Mouse (Mus musculus): ENCODE data around the gene Zfp280c. TPM values are rescaled to one million over a fixed set of nuclear protein-coding genes. Genes with fewer than 3 reads are reported as not detected.
A peak's percentile ranks its signal among the peaks of the same experiment; 100 is the strongest.

The Zfp280c gene
- 9.2 and 9.3 TPM in 2 replicates for polyA plus RNA-seq (2015; fragmentation: Nextera tagmentation; extraction: Ambion mirVana)

- 25% methylated on average over 44 of the region's 45 CpGs for WGBS
- Histone ChIP-seq H3K9me3 (no peaks in the 10 kb centered on the region), H3K4me2 (peak within 1 kb of the TSS; percentile 50), H3K9ac (peak within 1 kb of the TSS; percentile 73), H3K4me3 (peak within 1 kb of the TSS; percentile 72), H3K4me1 (peaks cover 5% of the 10 kb centered on the region; the same call in 1 of the 2 replicates), H3K27me3 (replicated peaks) (no peaks in the 10 kb centered on the region), H3K27ac (peak within 1 kb of the TSS; percentile 90), H3K36me3 (replicated peaks) (0 out of 2 replicates have a peak, but pooled peaks cover 5% of the 10 kb centered on the region)
- peak; percentile 96 for ATAC-seq (replicated peaks)
These were observed at the start of gene Zfp280c for GRCm38 (mm10) chrX:48594099-48594760. TSS of gene Zfp280c (minus strand) at chrX:48594504.

DNA sequence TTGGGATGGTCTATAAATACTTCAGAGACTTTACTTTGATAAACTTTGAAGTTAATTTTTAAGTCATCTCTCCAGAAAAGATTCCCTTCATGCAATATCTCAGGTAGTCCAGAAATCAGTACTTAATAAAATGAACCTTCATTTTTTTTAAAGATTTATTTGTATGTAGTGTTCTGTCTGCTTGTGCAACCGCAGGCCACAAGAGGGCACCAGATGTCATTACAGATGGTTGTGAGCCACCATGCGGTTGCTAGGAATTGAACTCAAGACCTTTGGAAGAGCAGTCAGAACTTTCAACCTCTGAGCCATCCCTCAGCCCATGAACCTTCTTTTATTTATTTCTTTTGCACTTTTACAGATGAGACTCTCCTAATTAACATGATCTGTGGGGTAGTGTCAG lies 42.7 kb upstream of the Zfp280c start:
- 0 out of 2 replicates have a peak, but pooled peaks cover 3% of the 10 kb centered on the region for H3K36me3 ChIP-seq (replicated peaks)
- no peak overlapping the region for H3K27ac ChIP-seq
- H3K9ac ChIP-seq: no peak overlapping the region
- 63% methylated on average over 2 of the region's 2 CpGs for WGBS
- no peak for ATAC-seq (replicated peaks)
- no peak overlapping the region for H3K4me3 ChIP-seq
- H3K9me3 ChIP-seq: no peaks in the 10 kb centered on the region
- H3K4me1 ChIP-seq: no peaks in the 10 kb centered on the region
- no peaks in the 10 kb centered on the region for H3K27me3 ChIP-seq (replicated peaks)
- no peak overlapping the region for H3K4me2 ChIP-seq

GRCm38 (mm10) chrX:48624054-48624420 lies 29.7 kb upstream of the Zfp280c start:
- ATAC-seq (replicated peaks): no peak; the same call in 1 of the 2 replicates

DNA sequence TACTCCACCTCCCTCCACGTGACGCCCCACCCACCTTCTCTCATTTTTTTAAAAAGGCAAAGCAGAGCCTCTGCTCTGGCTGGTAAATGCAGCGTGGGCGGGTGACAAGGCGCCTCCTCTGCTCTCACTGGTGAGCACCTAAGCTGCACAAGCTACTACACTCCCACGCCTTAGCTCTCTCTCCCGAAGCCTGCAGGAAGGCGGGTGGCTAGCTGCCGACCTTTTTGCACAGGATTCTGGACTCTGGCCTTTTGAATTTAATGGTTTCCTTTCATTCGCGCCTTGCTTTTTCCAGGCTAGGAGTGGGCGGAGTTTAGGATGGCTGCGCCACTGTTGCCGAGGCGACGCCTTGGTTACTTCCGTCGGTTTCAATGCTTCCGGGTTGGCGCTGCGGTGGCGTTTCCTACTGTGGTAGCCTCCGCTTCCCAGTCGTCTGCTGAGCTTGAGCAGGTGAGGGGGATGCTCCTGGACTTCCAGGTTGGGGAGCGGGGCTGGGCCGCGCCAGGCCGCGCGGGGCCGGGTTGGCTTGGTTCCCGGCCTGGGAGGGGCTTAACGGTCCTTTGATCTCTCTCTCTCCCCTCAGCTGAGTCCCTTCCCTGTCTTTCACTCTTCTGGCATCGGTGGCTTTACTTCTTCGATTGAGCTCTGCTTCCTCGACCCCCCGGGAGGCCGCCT lies 29.2 kb upstream of the Zfp280c start, which contains the start of gene Slc25a14:
Gene Slc25a14 (plus strand): TSS at position 35 of the 675 bp plus-strand sequence.
- 22% methylated on average over 38 of the region's 38 CpGs for WGBS
- H3K36me3 ChIP-seq (replicated peaks): no peaks in the 10 kb centered on the region
- peak within 1 kb of the TSS; percentile 54 for H3K4me2 ChIP-seq
- H3K4me1 ChIP-seq: 0 out of 2 replicates have a peak, but pooled peaks cover 3% of the 10 kb centered on the region
- peak within 1 kb of the TSS; percentile 89 for H3K27ac ChIP-seq
- no peaks in the 10 kb centered on the region for H3K9me3 ChIP-seq
- peak within 1 kb of the TSS; percentile 64 for H3K4me3 ChIP-seq
- H3K27me3 ChIP-seq (replicated peaks): no peaks in the 10 kb centered on the region
- H3K9ac ChIP-seq: peak within 1 kb of the TSS; percentile 61
- ATAC-seq (replicated peaks): peak; percentile 98

More at GRCm38 (mm10) chrX:48624054-48624420, 29.7 kb upstream of the Zfp280c start:
- Histone ChIP-seq H3K36me3 (replicated peaks) (no peaks in the 10 kb centered on the region), H3K4me3 (peak overlapping the region; percentile 64), H3K27ac (peak overlapping the region; percentile 89), H3K27me3 (replicated peaks) (no peaks in the 10 kb centered on the region), H3K9me3 (no peaks in the 10 kb centered on the region), H3K9ac (peak overlapping the region; percentile 61), H3K4me1 (0 out of 2 replicates have a peak, but pooled peaks cover 3% of the 10 kb centered on the region), H3K4me2 (peak overlapping the region; percentile 54)
- 32% methylated on average over 9 of the region's 9 CpGs for WGBS

DNA sequence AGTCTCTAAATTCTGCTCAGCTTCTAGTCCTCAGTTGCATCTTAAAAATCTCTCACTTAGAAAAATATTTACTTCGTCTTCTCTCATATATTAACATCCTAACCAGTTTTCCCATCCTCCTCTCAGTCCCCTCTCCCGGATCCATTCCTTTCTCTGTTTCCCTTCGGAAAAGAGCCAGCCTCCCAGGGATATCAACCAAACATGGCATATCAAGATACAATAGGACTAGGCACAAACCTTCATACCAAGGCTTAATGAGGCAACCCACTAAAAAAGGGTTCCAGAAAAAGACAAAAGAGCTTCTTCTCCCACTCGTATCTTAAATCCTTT lies 28.7 kb upstream of the Zfp280c start:
- no peaks in the 10 kb centered on the region for H3K27me3 ChIP-seq (replicated peaks)
- H3K4me2 ChIP-seq: peak overlapping the region; percentile 54
- ATAC-seq (replicated peaks): no peak
- peak overlapping the region; percentile 61 for H3K9ac ChIP-seq
- H3K9me3 ChIP-seq: no peaks in the 10 kb centered on the region
- peak overlapping the region; percentile 64 for H3K4me3 ChIP-seq
- 21% methylated on average over 4 of the region's 4 CpGs for WGBS
- peak overlapping the region; percentile 89 for H3K27ac ChIP-seq
- no peaks in the 10 kb centered on the region for H3K36me3 ChIP-seq (replicated peaks)
- H3K4me1 ChIP-seq: 0 out of 2 replicates have a peak, but pooled peaks cover 3% of the 10 kb centered on the region

DNA sequence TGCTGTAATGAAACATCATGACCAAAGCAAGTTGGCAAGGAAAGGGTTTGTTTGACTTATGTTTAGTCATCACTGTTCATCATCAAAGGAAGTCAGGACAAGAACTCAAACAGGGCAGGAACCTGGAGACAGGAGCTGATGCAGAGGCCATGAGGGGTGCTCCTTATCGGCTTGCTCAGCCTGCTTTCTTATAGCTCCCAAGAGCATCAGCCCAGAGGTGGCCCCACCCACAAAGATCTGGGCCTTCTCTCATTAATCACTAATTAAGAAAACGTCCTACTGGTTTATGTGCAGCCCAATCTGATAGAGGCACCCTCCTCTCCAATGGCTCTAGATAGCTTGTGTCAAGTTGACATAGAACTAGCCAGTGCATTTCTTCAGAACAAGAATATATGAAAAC lies 10.6 kb upstream of the Zfp280c start:
- H3K4me1 ChIP-seq: no peaks in the 10 kb centered on the region
- no peak overlapping the region for H3K4me3 ChIP-seq
- H3K27me3 ChIP-seq (replicated peaks): no peaks in the 10 kb centered on the region
- no peaks in the 10 kb centered on the region for H3K9me3 ChIP-seq
- no peak for ATAC-seq (replicated peaks)
- 61% methylated on average over 2 of the region's 2 CpGs for WGBS
- H3K4me2 ChIP-seq: no peak overlapping the region
- H3K27ac ChIP-seq: no peak overlapping the region
- H3K36me3 ChIP-seq (replicated peaks): no peaks in the 10 kb centered on the region
- H3K9ac ChIP-seq: no peak overlapping the region

GRCm38 (mm10) chrX:48596906-48597305 lies 2.6 kb upstream of the Zfp280c start:
- Histone ChIP-seq H3K4me3 (no peak overlapping the region), H3K27ac (no peak overlapping the region), H3K36me3 (replicated peaks) (no peaks in the 10 kb centered on the region), H3K27me3 (replicated peaks) (no peaks in the 10 kb centered on the region), H3K4me1 (peaks cover 5% of the 10 kb centered on the region; the same call in 1 of the 2 replicates), H3K9ac (no peak overlapping the region), H3K9me3 (no peaks in the 10 kb centered on the region), H3K4me2 (no peak overlapping the region)
- 89% methylated on average over 5 of the region's 5 CpGs for WGBS
- ATAC-seq (replicated peaks): no peak

- 80% methylated on average over 9 of the region's 9 CpGs for WGBS
- Histone ChIP-seq H3K9ac (no peak overlapping the region), H3K4me3 (no peak overlapping the region), H3K36me3 (replicated peaks) (0 out of 2 replicates have a peak, but pooled peaks cover 1% of the 10 kb centered on the region), H3K4me2 (no peak overlapping the region), H3K9me3 (no peaks in the 10 kb centered on the region), H3K27ac (no peak overlapping the region), H3K4me1 (peaks cover 5% of the 10 kb centered on the region; the same call in 1 of the 2 replicates), H3K27me3 (replicated peaks) (no peaks in the 10 kb centered on the region)
- ATAC-seq (replicated peaks): no peak
These were observed 1.7 kb upstream of the Zfp280c start for GRCm38 (mm10) chrX:48596053-48596452.

DNA sequence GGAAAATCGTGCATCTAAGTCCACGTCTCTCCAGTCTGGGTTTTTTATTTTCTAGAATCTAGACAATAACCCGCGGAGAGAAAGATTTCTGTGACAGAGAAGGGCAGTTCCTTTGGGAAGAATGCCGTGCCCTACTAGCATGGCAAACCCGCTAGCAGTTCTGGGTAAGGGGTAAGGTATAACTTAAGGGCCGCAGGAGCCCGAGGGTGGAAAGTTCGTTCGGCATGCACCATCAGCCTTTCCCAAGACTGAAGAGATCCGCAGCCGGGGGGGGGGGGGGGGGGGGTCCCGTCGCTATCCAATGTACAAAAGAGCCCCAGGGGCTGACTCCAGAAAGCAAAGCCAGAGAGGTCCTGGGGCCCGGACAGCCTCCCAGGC lies 594 bp downstream of the Zfp280c start:
- H3K9ac ChIP-seq: peak overlapping the region; percentile 73
- peak overlapping the region; percentile 50 for H3K4me2 ChIP-seq
- 0 out of 2 replicates have a peak, but pooled peaks cover 5% of the 10 kb centered on the region for H3K36me3 ChIP-seq (replicated peaks)
- no peaks in the 10 kb centered on the region for H3K9me3 ChIP-seq
- H3K4me1 ChIP-seq: peaks cover 5% of the 10 kb centered on the region; the same call in 1 of the 2 replicates
- peak overlapping the region; percentile 72 for H3K4me3 ChIP-seq
- H3K27me3 ChIP-seq (replicated peaks): no peaks in the 10 kb centered on the region
- 21% methylated on average over 13 of the region's 15 CpGs for WGBS
- peak overlapping the region; percentile 90 for H3K27ac ChIP-seq
- peak; percentile 70 for ATAC-seq (replicated peaks)

DNA sequence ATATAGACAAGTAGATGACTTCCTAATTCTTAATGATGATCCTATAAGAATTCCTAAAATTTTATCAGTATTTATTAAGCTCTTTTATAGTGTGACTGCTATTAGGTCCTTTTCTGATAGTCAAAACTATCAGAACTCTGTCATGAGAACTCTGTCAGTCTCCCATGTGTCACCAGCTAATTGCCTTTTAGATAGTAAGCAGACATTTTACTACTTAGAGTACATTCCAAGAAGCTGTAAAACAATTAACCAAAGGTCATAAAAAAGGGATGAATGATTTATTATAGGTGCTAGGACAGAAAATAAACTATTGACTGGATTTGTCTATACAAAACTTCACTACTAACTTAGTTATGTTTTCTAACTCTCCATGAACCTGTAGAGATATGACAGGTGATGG lies 11.0 kb downstream of the Zfp280c start:
- Histone ChIP-seq H3K36me3 (replicated peaks) (peaks cover 3% of the 10 kb centered on the region; the same call in 1 of the 2 replicates), H3K27ac (no peak overlapping the region), H3K4me1 (no peaks in the 10 kb centered on the region), H3K27me3 (replicated peaks) (no peaks in the 10 kb centered on the region), H3K9me3 (no peaks in the 10 kb centered on the region), H3K4me3 (no peak overlapping the region), H3K9ac (no peak overlapping the region), H3K4me2 (no peak overlapping the region)
- no peak for ATAC-seq (replicated peaks)

GRCm38 (mm10) chrX:48532175-48532574 lies 62.1 kb downstream of the Zfp280c start:
- no peaks in the 10 kb centered on the region; the same call in 1 of the 2 replicates for H3K36me3 ChIP-seq (replicated peaks)
- H3K4me3 ChIP-seq: no peak overlapping the region
- H3K27me3 ChIP-seq (replicated peaks): no peaks in the 10 kb centered on the region
- H3K4me2 ChIP-seq: no peak overlapping the region
- no peaks in the 10 kb centered on the region for H3K4me1 ChIP-seq
- whole genome bisulfite sequencing: 36% methylated on average over 3 of the region's 3 CpGs
- H3K27ac ChIP-seq: no peak overlapping the region
- no peak overlapping the region for H3K9ac ChIP-seq
- peak; percentile 62 for ATAC-seq (replicated peaks)
- H3K9me3 ChIP-seq: no peaks in the 10 kb centered on the region

DNA sequence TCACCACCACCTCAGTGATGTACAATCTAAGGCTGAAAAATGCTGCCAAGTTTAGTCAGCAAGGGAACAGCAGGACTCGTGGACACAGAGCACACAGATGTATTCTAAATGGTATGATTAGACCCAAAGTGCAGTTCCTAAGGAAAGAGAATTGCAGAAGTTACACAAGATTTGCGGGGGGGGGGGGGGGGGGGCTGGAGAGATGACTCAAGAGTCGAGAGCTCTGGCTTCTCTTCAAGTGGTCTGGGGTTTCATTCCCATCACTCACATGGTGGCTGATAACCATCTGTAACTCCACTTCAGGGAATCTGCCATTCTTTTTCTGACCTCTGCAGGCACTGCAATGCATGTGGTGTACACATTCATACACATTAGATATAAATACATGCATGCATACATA lies 67.9 kb downstream of the Zfp280c start:
- Histone ChIP-seq H3K9me3 (no peaks in the 10 kb centered on the region), H3K27ac (no peak overlapping the region), H3K27me3 (replicated peaks) (no peaks in the 10 kb centered on the region), H3K9ac (no peak overlapping the region), H3K4me2 (no peak overlapping the region), H3K36me3 (replicated peaks) (no peaks in the 10 kb centered on the region; the same call in 1 of the 2 replicates), H3K4me3 (no peak overlapping the region), H3K4me1 (peaks cover 18% of the 10 kb centered on the region; the same call in 1 of the 2 replicates)
- no peak for ATAC-seq (replicated peaks)
- WGBS: 74% methylated on average over 3 of the region's 3 CpGs

All from midbrain, embryonic 15.5 days (tissue).